Mouse (Mus musculus) embryo, embryonic 10.5 days (tissue): ENCODE data around the gene Paf1.

Experiments
- DNase-seq: peaks from one replicate; pipeline ENCODE4 v3.0.0-alpha.2; 2015; ENCODE audit warnings: low spot score

Paf1 gene

GRCm38 (mm10) chr7:28392429-28393271 lies at the start of gene Paf1, which contains the start of gene Med29:
TSS of gene Paf1 (plus strand) at chr7:28392951.
TSS of gene Med29 (minus strand) at chr7:28392708.
- DNase-seq = peak; percentile 99

GRCm38 (mm10) chr7:28344637-28345036 lies 48.1 kb upstream of the Paf1 start:
- DNase-seq = peak; percentile 87

GRCm38 (mm10) chr7:28347746-28348145 lies 45.0 kb upstream of the Paf1 start:
- DNase-seq = no peak

GRCm38 (mm10) chr7:28348601-28349000 lies 44.1 kb upstream of the Paf1 start:
- DNase-seq = peak; percentile 46

GRCm38 (mm10) chr7:28350155-28350883 lies 42.4 kb upstream of the Paf1 start, which contains the start of gene Rps16:
TSS of gene Rps16 (plus strand) at chr7:28350652.
- peak; percentile 99 for DNase-seq

- DNase-seq = no peak
Measured at GRCm38 (mm10) chr7:28351676-28352191, 41.0 kb upstream of the Paf1 start.

GRCm38 (mm10) chr7:28353267-28353666 lies 39.5 kb upstream of the Paf1 start:
- no peak for DNase-seq

GRCm38 (mm10) chr7:28354113-28354581 lies 38.6 kb upstream of the Paf1 start:
- no peak for DNase-seq

- DNase-seq = no peak
Measured at GRCm38 (mm10) chr7:28354596-28354995, 38.2 kb upstream of the Paf1 start.

GRCm38 (mm10) chr7:28355221-28355620 lies 37.5 kb upstream of the Paf1 start:
- no peak for DNase-seq

GRCm38 (mm10) chr7:28356981-28357380 lies 35.8 kb upstream of the Paf1 start:
- DNase-seq = peak; percentile 70

GRCm38 (mm10) chr7:28357984-28358383 lies 34.8 kb upstream of the Paf1 start:
- no peak for DNase-seq

GRCm38 (mm10) chr7:28358431-28358830 lies 34.3 kb upstream of the Paf1 start:
- no peak for DNase-seq

GRCm38 (mm10) chr7:28359854-28360253 lies 32.9 kb upstream of the Paf1 start:
- no peak for DNase-seq

- DNase-seq = no peak
Measured at GRCm38 (mm10) chr7:28360291-28360690, 32.5 kb upstream of the Paf1 start.

GRCm38 (mm10) chr7:28361647-28362341 lies 31.0 kb upstream of the Paf1 start:
- DNase-seq = no peak

- no peak for DNase-seq
Measured at GRCm38 (mm10) chr7:28362441-28363060, 30.2 kb upstream of the Paf1 start.

GRCm38 (mm10) chr7:28367663-28368275 lies 25.0 kb upstream of the Paf1 start:
- DNase-seq = no peak

GRCm38 (mm10) chr7:28368276-28368920 lies 24.4 kb upstream of the Paf1 start:
- no peak for DNase-seq

GRCm38 (mm10) chr7:28370051-28370450 lies 22.7 kb upstream of the Paf1 start:
- no peak for DNase-seq
